ENCODE assay signal across 11 mouse cellular contexts in genomic region chr12:3285377-3285776, GRCm38 (mm10). TPM values are rescaled to one million over a fixed set of nuclear protein-coding genes. Genes with fewer than 3 reads are reported as not detected.
DNase-seq lines count a peak whose midpoint lies in the region; ATAC-seq and TF ChIP-seq lines count a peak whose summit lies in the region.
"Had no signal": no experiment of that assay in that cellular context is flagged by ENCODE, and none has a peak within 500 bp of the region (broad histone marks: within the 10 kb centered on the region; RNA-seq: fewer than 3 reads in every experiment).

No protein-coding gene starts in this region.

- no peak for TF ChIP-seq CTCF in layer of hippocampus, adult 2 months (conservative IDR thresholded peaks at IDR 0.05)
- no peak for TF ChIP-seq CTCF in kidney, adult 2 months (conservative IDR thresholded peaks at IDR 0.05; ENCODE audit: insufficient read depth, insufficient read length, low read depth, low read length)

- H3K27me3 ChIP-seq in kidney, adult 2 months (replicated peaks; ENCODE audit: control insufficient read depth, insufficient read depth, low read length): no peaks in the 10 kb centered on the region
- H3K27me3 ChIP-seq: heart, embryonic 15.5 days; lung, embryonic 15.5 days had no signal

- no peaks in the 10 kb centered on the region for H3K36me3 ChIP-seq in kidney, adult 2 months (ENCODE audit: control insufficient read depth, insufficient read depth, low read length)
- H3K36me3 ChIP-seq: heart, embryonic 15.5 days; lung, embryonic 15.5 days had no signal

- TF ChIP-seq POLR2A in kidney, adult 2 months (IDR thresholded peaks at IDR 0.05; ENCODE audit: low read depth, low read length): no peak

- H3K27ac ChIP-seq in layer of hippocampus, adult 2 months: 0 out of 2 replicates have a peak overlapping the region, but pooled peaks have one; percentile 15
- H3K27ac ChIP-seq in kidney, adult 2 months (ENCODE audit: insufficient read depth, low read depth, low read length): no peak overlapping the region
- H3K27ac ChIP-seq: heart, embryonic 15.5 days; lung, embryonic 15.5 days had no signal

- peak; percentile 88 for ATAC-seq in erythroid progenitor cell, adult 5-6 weeks (replicated peaks; ENCODE audit: low FRiP score, poor library complexity, severe bottlenecking)
- peak; percentile 85 for ATAC-seq in megakaryocyte-erythroid progenitor cell, adult 5-6 weeks (replicated peaks; ENCODE audit: low FRiP score, low TSS enrichment, poor library complexity, severe bottlenecking)
- no peak for ATAC-seq in cerebellum, adult (ENCODE audit: insufficient number of reproducible peaks, low FRiP score, low TSS enrichment)

- H3K4me3 ChIP-seq in layer of hippocampus, adult 2 months: no peak overlapping the region
- no peak overlapping the region for H3K4me3 ChIP-seq in kidney, adult 2 months (ENCODE audit: insufficient read depth, low read depth, low read length)
- H3K4me3 ChIP-seq: heart, embryonic 15.5 days; lung, embryonic 15.5 days had no signal

- 58% methylated on average over 6 of the region's 6 CpGs for WGBS in kidney, adult 2 months

- no peak for DNase-seq in layer of hippocampus, adult 2 months (ENCODE audit: low spot score in 2 of 2)
- no peak for DNase-seq in layer of hippocampus, postnatal 36 days
- DNase-seq in MEL-GATA-1-ER (ENCODE audit: extremely low read depth, low read depth): peak; percentile 63
- DNase-seq in kidney, adult 2 months: no peak
- DNase-seq in left cerebral cortex, adult 8-10 months (ENCODE audit: low spot score in 2 of 2): no peak
- DNase-seq: embryo, embryonic 11 days had no signal

- peaks cover 16% of the 10 kb centered on the region; the same call in 1 of the 2 replicates for H3K4me1 ChIP-seq in kidney, adult 2 months (ENCODE audit: control insufficient read depth, insufficient read depth, low read length)
- H3K4me1 ChIP-seq: lung, embryonic 15.5 days had no signal

RNA-seq across cellular contexts. Expression of gene Rab10, which starts 24.4 kb away (rescaled TPM):
- 100 to 1,000 TPM; 151 to 158 TPM for total RNA-seq in layer of hippocampus, adult 2 months (2021)
- total RNA-seq in layer of hippocampus, postnatal 36 days (2021): 100 to 1,000 TPM; 161 to 164 TPM
- 110 and 132 TPM in 2 replicates for total RNA-seq in erythroid progenitor cell, adult 5-6 weeks (2015; ENCODE audit: low replicate concordance)
- 101 and 116 TPM in 2 replicates for total RNA-seq in erythroid progenitor cell, adult 5-6 weeks (2017; ENCODE audit: low replicate concordance)
- 71.0 and 79.4 TPM in 2 replicates for total RNA-seq in megakaryocyte-erythroid progenitor cell, adult 5-6 weeks (2014; fragmentation: Nextera tagmentation)
- total RNA-seq in megakaryocyte-erythroid progenitor cell, adult 5-6 weeks (2017): 114 and 151 TPM in 2 replicates
- polyA plus RNA-seq in kidney, adult 2 months (2012; rRNA removed): 30.5 and 34.5 TPM in 2 replicates
- 100 to 1,000 TPM; 125 to 138 (median 131) TPM for total RNA-seq in left cerebral cortex, adult 8-10 months (2022)
